Mouse (Mus musculus): ENCODE measurements around the gene Dus3l. TPM values are rescaled to one million over a fixed set of nuclear protein-coding genes. Genes with fewer than 3 reads are reported as not detected.

Gene Dus3l
- polyA plus RNA-seq, 2 experiments: 43.6 to 107 TPM

- Histone ChIP-seq H3K27me3 (ENCODE audit: control insufficient read depth, insufficient read depth, low read length) (peaks cover 56% of the 10 kb centered on the region), H3K36me3 (ENCODE audit: control insufficient read depth, insufficient read depth, low read length) (no peaks in the 10 kb centered on the region), H3K4me3 (replicated peaks; ENCODE audit: low read length) (peak overlapping the region; percentile 2; the same call in 1 of the 2 replicates), H3K9ac (ENCODE audit: low read depth, low read length, severe bottlenecking) (no peak overlapping the region), H3K4me2 (replicated peaks; ENCODE audit: low read depth, low read length, severe bottlenecking) (peak overlapping the region; percentile 1; the same call in 1 of the 2 replicates), H3K27ac (replicated peaks; ENCODE audit: low read depth, low read length) (no peak overlapping the region), H3K4me1 (ENCODE audit: control insufficient read depth, insufficient read depth, low read length) (peaks cover 16% of the 10 kb centered on the region), H3K9me3 (ENCODE audit: control insufficient read depth, low read length) (no peaks in the 10 kb centered on the region)
- TF ChIP-seq POLR2A (IDR thresholded peaks at IDR 0.05; ENCODE audit: borderline replicate concordance, extremely low read depth, insufficient read depth, insufficient read length): no peak
- WGBS: 9% methylated on average over 35 of the region's 36 CpGs
- no peak for DNase-seq (ENCODE audit: low spot score)
- ATAC-seq (ENCODE audit: low FRiP score, low read depth): no peak
Measured at GRCm38 (mm10) chr17:56754271-56755185, 10.0 kb upstream of the Dus3l start.

DNA sequence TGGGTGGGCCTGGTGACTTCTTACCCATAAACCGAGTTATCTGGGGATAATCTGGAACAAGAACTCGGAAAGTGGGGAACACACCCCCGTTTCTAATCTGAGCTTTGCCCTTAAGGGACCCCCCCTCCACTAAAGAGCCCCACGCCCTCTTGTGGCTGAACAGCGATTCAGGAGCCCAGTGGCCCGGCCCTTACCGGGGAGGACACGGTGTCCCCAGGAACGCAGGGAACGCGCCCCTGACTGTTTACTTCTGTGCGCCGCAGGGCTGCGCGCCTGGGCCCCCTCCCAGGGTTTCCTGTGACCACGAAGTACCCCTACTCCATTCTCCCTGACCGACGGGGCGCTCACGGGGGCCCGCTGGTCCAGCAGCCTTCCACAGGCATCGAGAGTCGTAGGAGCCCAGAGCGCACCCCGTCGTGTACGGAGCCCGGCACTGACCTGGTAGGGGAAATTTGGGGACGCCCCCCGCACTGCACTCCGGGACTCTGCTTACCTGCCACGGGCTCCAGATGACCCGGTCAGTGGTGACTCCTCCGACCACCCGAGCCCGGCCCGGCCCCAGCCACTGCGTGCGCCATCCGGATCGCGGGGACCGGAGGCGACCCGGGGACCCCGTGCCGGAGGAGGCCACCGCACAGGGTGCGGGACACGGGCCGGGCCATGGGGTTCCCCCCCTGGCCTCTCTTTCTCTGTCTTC is 7.7 kb upstream of the Dus3l start:
- H3K36me3 ChIP-seq (ENCODE audit: control insufficient read depth, insufficient read depth, low read length): no peaks in the 10 kb centered on the region
- DNase-seq (ENCODE audit: low spot score) (no peak), ATAC-seq (ENCODE audit: low FRiP score, low read depth) (0 out of 2 replicates have a peak, but pooled peaks have one; percentile 3)
- TF ChIP-seq POLR2A (IDR thresholded peaks at IDR 0.05; ENCODE audit: borderline replicate concordance, extremely low read depth, insufficient read depth, insufficient read length): no peak
- no peaks in the 10 kb centered on the region for H3K9me3 ChIP-seq (ENCODE audit: control insufficient read depth, low read length)
- peak overlapping the region; percentile 67 for H3K4me2 ChIP-seq (replicated peaks; ENCODE audit: low read depth, low read length, severe bottlenecking)
- peaks cover 16% of the 10 kb centered on the region for H3K4me1 ChIP-seq (ENCODE audit: control insufficient read depth, insufficient read depth, low read length)
- H3K4me3 ChIP-seq (replicated peaks; ENCODE audit: low read length): peak overlapping the region; percentile 44
- H3K27me3 ChIP-seq (ENCODE audit: control insufficient read depth, insufficient read depth, low read length): peaks cover 45% of the 10 kb centered on the region
- H3K27ac ChIP-seq (replicated peaks; ENCODE audit: low read depth, low read length): no peak overlapping the region
- under 1% methylated on average over 51 of the region's 51 CpGs for WGBS
- H3K9ac ChIP-seq (ENCODE audit: low read depth, low read length, severe bottlenecking): peak overlapping the region; percentile 47

GRCm38 (mm10) chr17:56757416-56758123 is 7.0 kb upstream of the Dus3l start, which contains the start of gene Nrtn:
Nrtn (minus strand) TSS chr17:56757530.
- H3K9me3 ChIP-seq (ENCODE audit: control insufficient read depth, low read length): no peaks in the 10 kb centered on the region
- no peaks in the 10 kb centered on the region for H3K36me3 ChIP-seq (ENCODE audit: control insufficient read depth, insufficient read depth, low read length)
- peaks cover 39% of the 10 kb centered on the region for H3K27me3 ChIP-seq (ENCODE audit: control insufficient read depth, insufficient read depth, low read length)
- peak within 1 kb of the TSS; percentile 47 for H3K9ac ChIP-seq (ENCODE audit: low read depth, low read length, severe bottlenecking)
- H3K4me2 ChIP-seq (replicated peaks; ENCODE audit: low read depth, low read length, severe bottlenecking): peak within 1 kb of the TSS; percentile 67
- TF ChIP-seq POLR2A (IDR thresholded peaks at IDR 0.05; ENCODE audit: borderline replicate concordance, extremely low read depth, insufficient read depth, insufficient read length): no peak
- peak; percentile 76 for DNase-seq (ENCODE audit: low spot score)
- H3K4me3 ChIP-seq (replicated peaks; ENCODE audit: low read length): peak within 1 kb of the TSS; percentile 44
- H3K4me1 ChIP-seq (ENCODE audit: control insufficient read depth, insufficient read depth, low read length): peaks cover 21% of the 10 kb centered on the region
- peak; percentile 78 for ATAC-seq (ENCODE audit: low FRiP score, low read depth)
- under 1% methylated on average over 39 of the region's 48 CpGs for WGBS
- no peak within 1 kb of the TSS for H3K27ac ChIP-seq (replicated peaks; ENCODE audit: low read depth, low read length)

GRCm38 (mm10) chr17:56758132-56758531 is 6.4 kb upstream of the Dus3l start:
- no peak for ATAC-seq (ENCODE audit: low FRiP score, low read depth)
- TF ChIP-seq POLR2A (IDR thresholded peaks at IDR 0.05; ENCODE audit: borderline replicate concordance, extremely low read depth, insufficient read depth, insufficient read length): no peak
- DNase-seq (ENCODE audit: low spot score): no peak
- Histone ChIP-seq H3K27me3 (ENCODE audit: control insufficient read depth, insufficient read depth, low read length) (peaks cover 33% of the 10 kb centered on the region), H3K4me3 (replicated peaks; ENCODE audit: low read length) (no peak overlapping the region), H3K9ac (ENCODE audit: low read depth, low read length, severe bottlenecking) (no peak overlapping the region), H3K36me3 (ENCODE audit: control insufficient read depth, insufficient read depth, low read length) (no peaks in the 10 kb centered on the region), H3K27ac (replicated peaks; ENCODE audit: low read depth, low read length) (no peak overlapping the region), H3K4me2 (replicated peaks; ENCODE audit: low read depth, low read length, severe bottlenecking) (peak overlapping the region; percentile 67; the same call in 1 of the 2 replicates), H3K4me1 (ENCODE audit: control insufficient read depth, insufficient read depth, low read length) (peaks cover 25% of the 10 kb centered on the region), H3K9me3 (ENCODE audit: control insufficient read depth, low read length) (no peaks in the 10 kb centered on the region)
- 5% methylated on average over 12 of the region's 12 CpGs for WGBS

DNA sequence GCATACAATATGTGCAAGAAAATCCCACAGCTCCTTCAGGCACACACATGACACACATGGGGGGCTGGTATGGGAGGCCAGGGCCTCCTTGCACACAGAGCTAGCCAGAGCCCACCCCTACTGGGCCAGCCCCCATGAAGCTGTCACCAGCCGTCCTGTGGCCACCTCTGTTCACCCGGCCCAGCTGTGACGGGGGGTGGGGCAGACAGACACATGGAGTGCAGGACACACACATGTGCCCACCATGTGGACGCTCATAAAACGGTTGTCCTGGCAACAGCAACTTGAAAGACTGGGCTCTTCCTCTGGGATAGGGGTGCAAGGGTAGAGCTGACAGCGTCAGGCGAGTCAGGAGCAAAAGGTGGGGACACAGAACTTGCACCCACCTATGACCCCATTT is 5.3 kb upstream of the Dus3l start:
- peaks cover 22% of the 10 kb centered on the region for H3K27me3 ChIP-seq (ENCODE audit: control insufficient read depth, insufficient read depth, low read length)
- no peak for TF ChIP-seq POLR2A (IDR thresholded peaks at IDR 0.05; ENCODE audit: borderline replicate concordance, extremely low read depth, insufficient read depth, insufficient read length)
- DNase-seq (ENCODE audit: low spot score) (no peak), ATAC-seq (ENCODE audit: low FRiP score, low read depth) (no peak)
- H3K9ac ChIP-seq (ENCODE audit: low read depth, low read length, severe bottlenecking): no peak overlapping the region
- no peaks in the 10 kb centered on the region for H3K36me3 ChIP-seq (ENCODE audit: control insufficient read depth, insufficient read depth, low read length)
- WGBS: 25% methylated on average over 7 of the region's 7 CpGs
- no peak overlapping the region for H3K4me3 ChIP-seq (replicated peaks; ENCODE audit: low read length)
- no peak overlapping the region for H3K4me2 ChIP-seq (replicated peaks; ENCODE audit: low read depth, low read length, severe bottlenecking)
- no peak overlapping the region for H3K27ac ChIP-seq (replicated peaks; ENCODE audit: low read depth, low read length)
- peaks cover 22% of the 10 kb centered on the region for H3K4me1 ChIP-seq (ENCODE audit: control insufficient read depth, insufficient read depth, low read length)
- H3K9me3 ChIP-seq (ENCODE audit: control insufficient read depth, low read length): no peaks in the 10 kb centered on the region

Measured in limb, embryonic 14.5 days (tissue).